Mouse (Mus musculus) left cerebral cortex, adult 2 months (tissue): ENCODE results near the gene Tdo2. TPM values are rescaled to one million over a fixed set of nuclear protein-coding genes. Genes with fewer than 3 reads are reported as not detected.

Source experiments
- DNase-seq, 2 experiments: peaks; one replicate each; pipeline ENCODE4 v3.0.0; 2021 to 2022; ENCODE audit warnings: low spot score in 2 of 2, mixed read lengths in 1 of 2; ENCODE audit errors: extremely low spot score in 1 of 2
- H3K27ac ChIP-seq: fragments of 200-600 bp; 2 replicates; pipeline ENCODE4 v1.8.1; 2022
- H3K4me3 ChIP-seq: fragments of 200-600 bp; 2 replicates; pipeline ENCODE4 v1.8.1; 2022
- CTCF ChIP-seq: fragments of 200-600 bp; IDR thresholded peaks from 2 replicates; pipeline ENCODE4 v1.8.1; 2022; ENCODE audit warnings: antibody characterized with exemption, mild to moderate bottlenecking, moderate library complexity
- intact Hi-C: fragments of 180-260 bp; cut with DNase I; formaldehyde crosslinking; loops from one replicate; pipeline ENCODE4 v1.15.1; 2025
- total RNA-seq, 2 experiments: library from RNA; stranded (reverse); gene quantifications; 2 replicates each; pipeline ENCODE4 v1.2.3; 2021

Gene Tdo2
- total RNA-seq, 2 experiments from 2014 or later = 0.84 TPM; not detected in 1

DNA sequence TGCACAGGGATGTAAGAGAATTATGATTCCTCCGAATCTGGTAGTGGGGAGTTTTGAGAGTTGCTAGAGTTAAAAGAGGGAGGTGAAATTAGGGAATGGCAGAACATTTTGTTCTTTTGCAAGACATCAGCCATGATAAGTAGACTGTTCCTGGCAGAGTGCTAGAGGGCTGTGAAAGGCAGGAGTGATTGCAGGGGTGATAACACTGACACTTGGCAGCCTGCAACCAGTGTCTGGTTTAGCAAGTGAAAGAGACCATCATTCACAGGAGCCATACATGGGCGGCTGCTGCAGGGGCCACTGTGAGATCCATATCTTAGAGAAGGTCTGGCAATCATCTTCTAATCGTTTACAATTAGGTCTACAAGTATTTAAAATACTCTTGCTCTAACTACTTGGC, 37.1 kb downstream of the Tdo2 start:
- DNase-seq = no peak
- TF ChIP-seq CTCF = no peak
- H3K4me3 ChIP-seq = no peak overlapping the region
- intact Hi-C loops = no loop called here
- H3K27ac ChIP-seq = no peak overlapping the region

GRCm38 (mm10) chr3:81933348-81933747, 42.7 kb downstream of the Tdo2 start:
- peak overlapping the region; percentile 20; the same call in 1 of the 2 replicates for H3K27ac ChIP-seq
- peak overlapping the region; percentile 80; the same call in 1 of the 2 replicates for H3K4me3 ChIP-seq
- intact Hi-C loops = loop anchor here (2.0 to 5.0 kb wide), 2 partner anchors 95 to 419 kb away; no protein-coding TSS in a partner anchor
- DNase-seq = no peak
- no peak for TF ChIP-seq CTCF

DNA sequence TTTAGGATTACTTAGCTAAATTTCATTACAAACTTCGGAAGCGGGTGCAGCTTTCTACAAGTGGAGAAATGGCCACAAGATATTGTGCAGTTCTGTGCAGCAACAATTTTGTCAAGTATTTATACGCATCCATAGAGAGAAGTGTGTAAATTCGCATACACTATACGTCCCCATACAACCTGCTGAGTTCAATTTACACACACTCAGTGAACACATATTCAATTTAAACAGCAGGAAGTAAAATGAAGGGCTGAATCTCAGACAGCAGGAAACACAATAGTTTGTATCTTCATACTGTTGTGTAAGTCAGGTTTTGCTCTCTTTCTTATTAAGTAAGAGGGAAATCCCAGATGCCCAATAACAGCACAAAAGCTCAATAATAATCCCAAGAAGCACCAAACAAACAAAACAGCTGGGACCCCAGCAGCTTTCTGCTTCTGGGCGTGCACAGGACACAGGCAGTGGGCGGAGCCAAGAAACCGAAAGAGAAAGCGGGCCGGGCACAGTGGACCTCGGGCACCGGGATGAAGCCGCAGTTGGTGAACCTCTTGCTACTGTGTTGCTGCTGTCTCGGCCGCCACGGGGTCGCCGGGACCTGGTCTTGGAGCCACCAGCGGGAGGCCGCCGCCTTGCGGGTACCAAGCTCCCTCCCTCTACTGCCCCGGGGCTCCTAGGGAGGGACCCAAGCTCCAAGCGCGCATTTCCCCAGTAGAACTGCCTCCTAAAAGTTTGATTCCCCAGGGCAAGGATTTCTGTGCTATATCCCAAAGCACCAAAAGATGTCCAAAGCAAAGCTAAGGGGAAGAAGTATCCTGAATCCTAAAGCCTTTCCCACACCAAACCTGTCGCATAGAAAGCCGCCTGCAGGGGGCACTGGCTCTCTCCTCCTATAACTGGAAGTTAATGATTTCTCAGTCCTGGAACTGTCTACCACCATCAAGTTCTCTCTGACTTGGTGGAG, 43.6 kb downstream of the Tdo2 start, which contains the start of gene Ctso:
Ctso (plus strand) TSS at position 461 of the 961 bp plus-strand sequence.
- intact Hi-C loops = loop anchor here (2.0 to 5.0 kb wide), 2 partner anchors 96 to 420 kb away; no protein-coding TSS in a partner anchor
- H3K4me3 ChIP-seq = peak within 1 kb of the TSS; percentile 80

GRCm38 (mm10) chr3:81931695-81932094, 44.3 kb downstream of the Tdo2 start:
- DNase-seq = no peak
- H3K27ac ChIP-seq = no peak overlapping the region
- TF ChIP-seq CTCF = no peak
- H3K4me3 ChIP-seq = no peak overlapping the region; the same call in 1 of the 2 replicates
- intact Hi-C loops = loop anchor here (2.0 to 5.0 kb wide), 2 partner anchors 97 to 421 kb away; no protein-coding TSS in a partner anchor

More for the DNA sequence above, 43.6 kb downstream of the Tdo2 start, which contains the start of gene Ctso:
- DNase-seq = peak; percentile 80 to 83
- peak; percentile 90 for TF ChIP-seq CTCF
- peak within 1 kb of the TSS; percentile 97 for H3K27ac ChIP-seq

GRCm38 (mm10) chr3:81929073-81929472, 46.9 kb downstream of the Tdo2 start:
- H3K27ac ChIP-seq = no peak overlapping the region
- intact Hi-C loops = loop anchor here (5.0 to 10.0 kb wide), 4 partner anchors 1017 to 1847 kb away; partner anchors contain the start of genes Glrb and Gria2
- no peak for DNase-seq
- H3K4me3 ChIP-seq = no peak overlapping the region
- no peak for TF ChIP-seq CTCF

- intact Hi-C loops = loop anchor here (5.0 to 10.0 kb wide), 4 partner anchors 1015 to 1845 kb away; partner anchors contain the start of genes Glrb and Gria2
- TF ChIP-seq CTCF = no peak
- DNase-seq = no peak
- Histone ChIP-seq H3K4me3 (no peak overlapping the region), H3K27ac (peak overlapping the region; percentile 36; the same call in 1 of the 2 replicates)
These were observed 49.2 kb downstream of the Tdo2 start for GRCm38 (mm10) chr3:81926764-81927325.

- intact Hi-C loops = loop anchor here (2.0 to 10.0 kb wide), 6 partner anchors 887 to 1844 kb away; partner anchors contain the start of genes Glrb and Gria2
- DNase-seq = no peak
- Histone ChIP-seq H3K27ac (peak overlapping the region; percentile 7; the same call in 1 of the 2 replicates), H3K4me3 (no peak overlapping the region)
- TF ChIP-seq CTCF = no peak
These were observed 50.1 kb downstream of the Tdo2 start for GRCm38 (mm10) chr3:81925856-81926255.

GRCm38 (mm10) chr3:81924931-81925330, 51.1 kb downstream of the Tdo2 start:
- DNase-seq = peak; percentile 55 to 57
- Histone ChIP-seq H3K4me3 (peak overlapping the region; percentile 29), H3K27ac (peak overlapping the region; percentile 73)
- intact Hi-C loops = loop anchor here (2.0 to 10.0 kb wide), 6 partner anchors 886 to 1843 kb away; partner anchors contain the start of genes Glrb and Gria2
- TF ChIP-seq CTCF = peak; percentile 85

- H3K4me3 ChIP-seq = peak overlapping the region; percentile 11; the same call in 1 of the 2 replicates
- DNase-seq = no peak
- H3K27ac ChIP-seq = no peak overlapping the region; the same call in 1 of the 2 replicates
- intact Hi-C loops = loop anchor here (10.0 kb wide), 1 partner anchor 1228 kb away; no protein-coding TSS in a partner anchor
- TF ChIP-seq CTCF = no peak; the same call in 1 of the 2 replicates
These were observed 53.1 kb downstream of the Tdo2 start for GRCm38 (mm10) chr3:81922910-81923309.

- no peak for DNase-seq
- H3K4me3 ChIP-seq = no peak overlapping the region
- intact Hi-C loops = loop anchor here (5.0 to 10.0 kb wide), 2 partner anchors 132 to 1225 kb away; no protein-coding TSS in a partner anchor
- H3K27ac ChIP-seq = no peak overlapping the region
- TF ChIP-seq CTCF = no peak
These were observed 56.3 kb downstream of the Tdo2 start for GRCm38 (mm10) chr3:81919681-81920080.

DNA sequence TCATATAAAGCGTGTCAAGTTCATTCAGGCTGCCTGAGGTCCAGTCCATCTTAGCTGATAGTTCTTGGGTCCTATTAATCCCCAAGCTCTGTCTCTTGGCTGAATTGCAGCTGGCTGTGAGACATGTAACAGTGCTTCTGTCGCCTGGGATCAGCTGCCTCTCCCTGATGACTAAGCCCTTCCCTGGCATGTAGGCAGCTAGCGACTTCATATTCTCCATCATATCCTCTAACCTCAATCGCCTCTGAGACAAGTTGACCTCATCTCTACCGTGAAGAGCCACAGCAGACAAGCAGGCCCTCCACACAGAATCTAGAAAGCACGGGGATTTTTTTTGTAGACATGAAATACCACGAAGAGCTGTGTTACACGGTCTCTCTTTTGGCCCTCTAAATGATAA, 57.8 kb downstream of the Tdo2 start:
- H3K27ac ChIP-seq = no peak overlapping the region
- no peak for DNase-seq
- intact Hi-C loops = loop anchor here (5.0 kb wide), 1 partner anchor 131 kb away; no protein-coding TSS in a partner anchor
- no peak overlapping the region for H3K4me3 ChIP-seq
- no peak for TF ChIP-seq CTCF
